Mouse (Mus musculus) E14TG2a.4 (cell line): ENCODE measurements at regions not wholly inside any gene's neighbourhood (a gene's known extent, or its start where the extent isn't known, plus 50 kb on each side); places are given as distances from the start of the nearest gene placed in this dataset.

Source experiments
- CTCF ChIP-seq: conservative IDR thresholded peaks from 2 replicates; pipeline ENCODE4 v1.5.1; 2014; ENCODE audit warnings: low read length
- NANOG ChIP-seq: IDR thresholded peaks from 2 replicates; pipeline ENCODE4 v1.6.1; 2014; ENCODE audit warnings: borderline replicate concordance, low read length, mixed read lengths
- POU5F1 ChIP-seq: IDR thresholded peaks from 2 replicates; pipeline ENCODE4 v1.6.1; 2014; ENCODE audit warnings: low read length, borderline replicate concordance

GRCm38 (mm10) chr16:55698489-55698892, 140.2 kb downstream of the Nfkbiz start:
- TF ChIP-seq CTCF (no peak), NANOG (no peak), POU5F1 (no peak)
